Mouse (Mus musculus): ENCODE data around the gene Rpl10a.

DNA sequence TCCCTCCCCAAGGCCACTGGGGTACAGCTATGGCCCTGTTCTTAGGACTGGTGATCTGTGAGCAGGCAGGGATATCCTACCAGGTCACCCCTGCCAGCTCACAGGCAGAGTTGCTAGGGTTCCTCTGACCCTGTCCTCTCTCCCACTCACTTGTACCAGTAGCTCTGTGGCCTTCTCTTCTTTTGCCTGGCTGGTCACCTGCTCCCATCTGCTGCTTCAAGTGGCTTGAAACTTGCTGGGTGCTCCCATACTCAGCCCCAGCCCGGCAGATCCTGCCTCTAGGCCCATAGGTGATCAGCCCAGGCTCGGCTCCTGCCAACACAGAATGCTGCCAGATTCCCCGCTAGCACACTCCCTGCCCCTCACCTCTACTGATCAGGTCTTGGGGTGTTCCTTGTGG lies 27.4 kb upstream of the Rpl10a start:
- TF ChIP-seq GATA1 (IDR thresholded peaks at IDR 0.05; ENCODE audit: borderline replicate concordance, low read length): no peak
- TF ChIP-seq FLI1 (IDR thresholded peaks at IDR 0.05; ENCODE audit: low read length): no peak

All from megakaryocyte, embryonic 14.5 days (primary cell).